Mouse (Mus musculus) hindbrain, postnatal 0 days (tissue): Measurements from ENCODE around the gene Ccdc106. TPM values are rescaled to one million over a fixed set of nuclear protein-coding genes. Genes with fewer than 3 reads are reported as not detected.
A peak's percentile ranks its signal among the peaks of the same experiment; 100 is the strongest.

ENCODE experiments used
- ATAC-seq: fragments of 200-750 bp; cut with Nextera tagmentation; 2 replicates; pipeline ENCODE4 v1.8.0; 2017; ENCODE audit warnings: mild to moderate bottlenecking, moderate TSS enrichment, moderate library complexity
- DNase-seq: peaks from one replicate; pipeline ENCODE4 v3.0.0-alpha.2; 2015; ENCODE audit warnings: low spot score
- H3K27ac ChIP-seq: fragments of 300-500 bp; sonication (generic); 2 replicates; pipeline ENCODE4 v1.5.1; 2014; ENCODE audit warnings: mild to moderate bottlenecking
- H3K27me3 ChIP-seq: fragments of 300-500 bp; sonication (generic); 2 replicates; pipeline ENCODE4 v1.6.1; 2014; ENCODE audit warnings: low read length, mixed read lengths; ENCODE audit not compliant: insufficient read depth
- H3K36me3 ChIP-seq: fragments of 300-500 bp; sonication (generic); 2 replicates; pipeline ENCODE4 v1.6.1; 2014; ENCODE audit warnings: low read length, mixed read lengths; ENCODE audit not compliant: insufficient read depth
- H3K4me1 ChIP-seq: fragments of 300-500 bp; sonication (generic); 2 replicates; pipeline ENCODE4 v1.6.1; 2014; ENCODE audit warnings: antibody characterized with exemption, low read length, mixed read lengths; ENCODE audit not compliant: insufficient read depth
- H3K4me2 ChIP-seq: fragments of 300-500 bp; sonication (generic); 2 replicates; pipeline ENCODE4 v1.6.1; 2014; ENCODE audit warnings: low read depth, mild to moderate bottlenecking, low read length, moderate library complexity, mixed read lengths
- H3K4me3 ChIP-seq: fragments of 300-500 bp; sonication (generic); 2 replicates; pipeline ENCODE4 v1.5.1; 2014; ENCODE audit warnings: low read length
- H3K9ac ChIP-seq: fragments of 300-500 bp; sonication (generic); replicated peaks from 2 replicates; pipeline ENCODE4 v1.6.1; 2014; ENCODE audit warnings: mild to moderate bottlenecking, low read length, moderate library complexity, mixed read lengths
- H3K9me3 ChIP-seq: fragments of 300-500 bp; sonication (generic); 2 replicates; pipeline ENCODE4 v1.6.1; 2016; ENCODE audit warnings: low read length, mixed read lengths
- CTCF ChIP-seq: IDR thresholded peaks from 2 replicates; pipeline ENCODE4 v1.5.1; 2016; ENCODE audit warnings: antibody characterized with exemption, control low read depth, low read depth
- WGBS: fragments of 180-500 bp; shearing (Covaris S2); extraction: QIAGEN DNeasy Blood & Tissue Kit; methylation state at CpG from one replicate; pipeline ENCODE4 v1.1.7; 2014; 5-methylcytosine and 5-hydroxymethylcytosine counted together
- polyA plus RNA-seq: library from polyadenylated mRNA; unstranded; fragments of >200 nt; fragmentation: Nextera tagmentation; extraction: Ambion mirVana; gene quantifications from 2 replicates; pipeline ENCODE4 v1.2.1, GENCODE M21; 2015
- total RNA-seq: library from RNA; depleted of rRNA; stranded (reverse); fragments of >200 nt; gene quantifications from 2 replicates; pipeline ENCODE4 v1.2.3, GENCODE M21; 2014

Ccdc106 gene
- total and polyA plus RNA-seq, 2 experiments from 2014 or later, result 61.6 to 76.5 TPM

GRCm38 (mm10) chr7:5051193-5052192 is 31.1 kb downstream of the Ccdc106 start, which contains the start of gene Zfp580:
Gene Zfp580, plus strand, starts transcription at chr7:5051538.
- Histone ChIP-seq H3K9me3 (no peaks in the 10 kb centered on the region), H3K4me2 (peak within 1 kb of the TSS; percentile 90), H3K27me3 (peaks cover 11% of the 10 kb centered on the region; the same call in 1 of the 2 replicates), H3K27ac (peak within 1 kb of the TSS; percentile 94), H3K9ac (peak within 1 kb of the TSS; percentile 88), H3K36me3 (no peaks in the 10 kb centered on the region), H3K4me3 (peak within 1 kb of the TSS; percentile 80), H3K4me1 (peaks cover 24% of the 10 kb centered on the region)
- ATAC-seq, result peak; percentile 89
- TF ChIP-seq CTCF, result no peak
- 1% methylated on average over 65 of the region's 65 CpGs for WGBS
- DNase-seq, result peak; percentile 89

- peak overlapping the region; percentile 94; the same call in 1 of the 2 replicates for H3K27ac ChIP-seq
These were observed 32.1 kb downstream of the Ccdc106 start for GRCm38 (mm10) chr7:5052438-5052837.

GRCm38 (mm10) chr7:5052931-5053343 is 32.6 kb downstream of the Ccdc106 start:
- no peaks in the 10 kb centered on the region for H3K9me3 ChIP-seq
- peak overlapping the region; percentile 90 for H3K4me2 ChIP-seq
- peaks cover 11% of the 10 kb centered on the region; the same call in 1 of the 2 replicates for H3K27me3 ChIP-seq
- H3K9ac ChIP-seq, result peak overlapping the region; percentile 88
- no peak for ATAC-seq
- peaks cover 32% of the 10 kb centered on the region for H3K4me1 ChIP-seq
- TF ChIP-seq CTCF, result no peak
- H3K4me3 ChIP-seq, result peak overlapping the region; percentile 80
- DNase-seq, result no peak
- whole genome bisulfite sequencing, result 4% methylated on average over 45 of the region's 45 CpGs
- peak overlapping the region; percentile 94 for H3K27ac ChIP-seq
- H3K36me3 ChIP-seq, result no peaks in the 10 kb centered on the region

More at GRCm38 (mm10) chr7:5052438-5052837, 32.1 kb downstream of the Ccdc106 start:
- TF ChIP-seq CTCF, result no peak
- Histone ChIP-seq H3K36me3 (no peaks in the 10 kb centered on the region), H3K4me2 (peak overlapping the region; percentile 90), H3K9ac (peak overlapping the region; percentile 88), H3K4me1 (peaks cover 29% of the 10 kb centered on the region), H3K27me3 (peaks cover 11% of the 10 kb centered on the region; the same call in 1 of the 2 replicates), H3K4me3 (peak overlapping the region; percentile 80), H3K9me3 (no peaks in the 10 kb centered on the region)
- WGBS, result 6% methylated on average over 10 of the region's 12 CpGs
- ATAC-seq, result no peak
- no peak for DNase-seq

GRCm38 (mm10) chr7:5053456-5054179 is 33.3 kb downstream of the Ccdc106 start:
- WGBS, result 10% methylated on average over 32 of the region's 32 CpGs
- peak; percentile 60 for DNase-seq

GRCm38 (mm10) chr7:5056651-5057263 is 36.4 kb downstream of the Ccdc106 start:
- DNase-seq (peak; percentile 80), ATAC-seq (peak; percentile 16)
- Histone ChIP-seq H3K36me3 (no peaks in the 10 kb centered on the region), H3K4me1 (peaks cover 34% of the 10 kb centered on the region), H3K4me2 (peak overlapping the region; percentile 71), H3K27me3 (peaks cover 11% of the 10 kb centered on the region; the same call in 1 of the 2 replicates), H3K9ac (peak overlapping the region; percentile 56), H3K4me3 (peak overlapping the region; percentile 49), H3K27ac (peak overlapping the region; percentile 73), H3K9me3 (no peaks in the 10 kb centered on the region)
- TF ChIP-seq CTCF, result no peak
- WGBS, result 2% methylated on average over 55 of the region's 55 CpGs

More at GRCm38 (mm10) chr7:5053456-5054179, 33.3 kb downstream of the Ccdc106 start:
- peak overlapping the region; percentile 90 for H3K4me2 ChIP-seq
- no peak for ATAC-seq
- peak overlapping the region; percentile 49 for H3K27ac ChIP-seq
- H3K4me1 ChIP-seq, result peaks cover 38% of the 10 kb centered on the region
- peak overlapping the region; percentile 88 for H3K9ac ChIP-seq
- TF ChIP-seq CTCF, result no peak
- H3K4me3 ChIP-seq, result peak overlapping the region; percentile 80
- no peaks in the 10 kb centered on the region for H3K9me3 ChIP-seq
- peaks cover 11% of the 10 kb centered on the region; the same call in 1 of the 2 replicates for H3K27me3 ChIP-seq
- H3K36me3 ChIP-seq, result no peaks in the 10 kb centered on the region

GRCm38 (mm10) chr7:5057381-5057780 is 37.0 kb downstream of the Ccdc106 start:
- Histone ChIP-seq H3K27ac (peak overlapping the region; percentile 73; the same call in 1 of the 2 replicates), H3K36me3 (no peaks in the 10 kb centered on the region), H3K4me2 (peak overlapping the region; percentile 71), H3K27me3 (peaks cover 11% of the 10 kb centered on the region; the same call in 1 of the 2 replicates), H3K9me3 (no peaks in the 10 kb centered on the region), H3K4me3 (peak overlapping the region; percentile 49), H3K9ac (peak overlapping the region; percentile 56), H3K4me1 (peaks cover 34% of the 10 kb centered on the region)
- no peak for TF ChIP-seq CTCF
- ATAC-seq (no peak), DNase-seq (no peak)
- WGBS, result 30% methylated on average over 8 of the region's 8 CpGs
